Mouse (Mus musculus): ENCODE results near the gene Sfpq. TPM values are rescaled to one million over a fixed set of nuclear protein-coding genes. Genes with fewer than 3 reads are reported as not detected.
"Not testable (repeated sequence)": the region's sequence is repeated elsewhere in the genome, so short reads cannot be mapped to it uniquely, and the experiment has no call there.

Sfpq gene
- total RNA-seq (2021): 10 to 100 TPM; 65.8 to 77.0 TPM
- long read RNA-seq, experiment 1, transcript Sfpq-201 (10 exons, 3,465 nt): major isoform, 11 of 32 reads
- long read RNA-seq, experiment 1, partial matches to known transcripts: 16 of 32 reads
- long read RNA-seq, experiment 1, other reads (novel, unspliced or antisense): 5 of 32 reads
- long read RNA-seq, experiment 2, transcript Sfpq-201 (10 exons, 3,465 nt): major isoform, 5 of 21 reads
- long read RNA-seq, experiment 2, partial matches to known transcripts: 11 of 21 reads
- long read RNA-seq, experiment 2, other reads (novel, unspliced or antisense): 5 of 21 reads

- peak; percentile 99 to 100 for DNase-seq
These were observed at the start of gene Sfpq for GRCm38 (mm10) chr4:127021151-127021945. Gene Sfpq (plus strand): TSS chr4:127021324.

GRCm38 (mm10) chr4:126977467-126977866, 43.7 kb upstream of the Sfpq start:
- peak; percentile 4 to 36 for DNase-seq

- no peak for DNase-seq
These were observed 42.4 kb upstream of the Sfpq start for GRCm38 (mm10) chr4:126978706-126979105.

GRCm38 (mm10) chr4:126983321-126983720, 37.8 kb upstream of the Sfpq start:
- peak in 1 of 2 experiments; percentile 7 for DNase-seq

GRCm38 (mm10) chr4:126983736-126984525, 37.2 kb upstream of the Sfpq start:
- DNase-seq: not testable (repeated sequence)

GRCm38 (mm10) chr4:126986768-126987167, 34.4 kb upstream of the Sfpq start:
- DNase-seq: no peak

GRCm38 (mm10) chr4:126988503-126988902, 32.6 kb upstream of the Sfpq start:
- no peak for DNase-seq

GRCm38 (mm10) chr4:126990553-126990952, 30.6 kb upstream of the Sfpq start:
- no peak for DNase-seq

GRCm38 (mm10) chr4:126992356-126992755, 28.8 kb upstream of the Sfpq start:
- peak in 1 of 2 experiments; percentile 7 for DNase-seq

GRCm38 (mm10) chr4:126999372-126999771, 21.8 kb upstream of the Sfpq start:
- DNase-seq: not testable (repeated sequence)

GRCm38 (mm10) chr4:127000601-127001105, 20.5 kb upstream of the Sfpq start:
- DNase-seq: no peak

GRCm38 (mm10) chr4:127004384-127004783, 16.7 kb upstream of the Sfpq start:
- DNase-seq: no peak

- DNase-seq: peak; percentile 23 to 25
These were observed 15.8 kb upstream of the Sfpq start for GRCm38 (mm10) chr4:127005113-127005936.

- DNase-seq: peak; percentile 85 to 91
These were observed 5.7 kb upstream of the Sfpq start for GRCm38 (mm10) chr4:127015294-127015993.

GRCm38 (mm10) chr4:127016366-127016765, 4.8 kb upstream of the Sfpq start:
- DNase-seq: no peak

GRCm38 (mm10) chr4:127020411-127021150, 543 bp upstream of the Sfpq start:
- DNase-seq: no peak

GRCm38 (mm10) chr4:127021989-127022626, 984 bp downstream of the Sfpq start:
- DNase-seq: peak; percentile 90 to 94

- no peak for DNase-seq
These were observed 2.1 kb downstream of the Sfpq start for GRCm38 (mm10) chr4:127023201-127023600.

- no peak for DNase-seq
These were observed 3.1 kb downstream of the Sfpq start for GRCm38 (mm10) chr4:127024240-127024639.

Data from heart, adult 18-20 months (tissue).